Mouse (Mus musculus): Measurements from ENCODE around the gene Vmn1r177.
"Not testable (repeated sequence)": the region's sequence is repeated elsewhere in the genome, so short reads cannot be mapped to it uniquely, and the experiment has no call there.

Gene Vmn1r177

DNA sequence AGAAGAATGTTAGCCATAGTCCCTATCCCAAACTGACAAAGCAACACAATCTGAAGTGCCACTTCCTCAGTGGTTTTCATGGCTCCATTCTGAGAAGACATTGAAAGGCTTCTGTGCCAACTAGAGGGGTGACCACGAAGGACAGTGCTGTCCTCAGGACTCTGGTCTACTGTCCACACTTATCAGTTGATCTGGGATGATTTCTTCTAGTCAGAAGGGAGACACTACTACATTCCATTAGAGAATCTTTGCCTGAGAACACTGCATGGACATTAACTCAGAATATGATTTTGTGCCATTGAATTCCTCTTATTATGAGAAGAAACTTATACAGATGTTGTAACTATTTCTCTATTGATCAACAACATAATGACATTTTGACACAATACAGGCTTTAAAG, at the start of gene Vmn1r177:
TSS of gene Vmn1r177 (minus strand) at position 101 of the 400 bp plus-strand sequence.
- DNase-seq (ENCODE audit: low read depth, low spot score): not testable (repeated sequence)

DNA sequence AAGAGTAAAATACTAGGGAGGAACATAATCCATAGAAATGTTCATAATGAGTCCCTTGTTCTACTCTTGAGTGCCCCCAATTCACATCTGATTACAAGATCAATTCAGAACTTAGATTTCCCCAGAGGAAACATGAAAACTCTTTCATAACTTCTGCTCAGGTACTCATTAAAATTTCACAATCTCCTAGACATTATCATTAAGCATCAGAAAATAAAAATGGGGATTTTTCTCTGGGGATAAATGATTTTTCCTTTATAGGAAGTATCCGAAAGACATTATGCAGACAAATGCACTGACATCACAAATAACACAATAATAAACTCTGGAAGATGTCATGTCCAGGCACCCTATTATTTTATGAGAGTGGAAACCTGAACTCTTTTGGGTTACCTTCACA, 25.5 kb upstream of the Vmn1r177 start, which contains the start of gene Vmn1r178:
TSS of gene Vmn1r178 (plus strand) at position 301 of the 400 bp plus-strand sequence.
- DNase-seq (ENCODE audit: low read depth, low spot score): no peak

DNA sequence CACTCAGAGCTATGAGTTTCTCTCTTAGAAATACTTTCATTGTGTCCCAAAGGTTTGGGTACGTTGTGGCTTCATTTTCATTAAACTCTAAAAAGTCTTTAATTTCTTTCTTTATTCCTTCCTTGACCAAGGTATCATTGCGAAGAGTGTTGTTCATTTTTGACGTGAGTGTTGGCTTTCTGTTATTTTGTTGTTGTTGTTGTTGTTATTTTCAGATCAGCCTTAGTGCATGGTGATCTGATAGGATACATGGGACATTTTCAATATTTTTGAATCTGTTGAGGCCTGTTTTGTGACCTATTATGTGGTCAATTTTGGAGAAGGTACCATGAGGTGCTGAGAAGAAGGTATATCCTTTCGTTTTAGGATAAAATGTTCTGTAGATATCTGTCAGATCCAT, 10.7 kb upstream of the Vmn1r177 start:
- not testable (repeated sequence) for DNase-seq (ENCODE audit: low read depth, low spot score)

DNA sequence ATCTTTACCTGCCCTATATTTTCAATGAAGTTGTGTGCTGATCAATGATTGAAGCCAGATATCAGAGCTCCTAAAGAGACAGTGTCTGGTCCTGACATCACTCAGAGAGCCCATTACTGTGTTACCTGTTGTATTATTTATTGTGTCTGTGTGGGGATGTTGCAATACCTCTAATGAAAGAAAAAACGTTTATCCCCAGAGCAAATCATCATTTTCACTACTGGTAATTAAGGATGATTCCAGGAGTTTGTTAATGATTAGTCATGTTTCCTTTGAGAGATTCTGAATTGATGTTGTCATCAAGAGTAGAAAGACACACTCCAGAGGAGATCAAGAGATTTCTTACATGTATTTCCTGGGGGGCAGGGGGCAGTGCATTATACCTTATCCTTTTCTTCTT, 29.0 kb downstream of the Vmn1r177 start, which contains the start of gene Vmn1r176:
TSS of gene Vmn1r176 (minus strand) at position 101 of the 400 bp plus-strand sequence.
- DNase-seq (ENCODE audit: low read depth, low spot score): not testable (repeated sequence)

Measured in mesoderm, embryonic 11.5 days (tissue).